8 mouse cellular contexts compared by ENCODE assay signal in genomic region chr16:32516006-32516962, GRCm38 (mm10). TPM values are rescaled to one million over a fixed set of nuclear protein-coding genes. Genes with fewer than 3 reads are reported as not detected.
A peak's percentile ranks its signal among the peaks of the same experiment; 100 is the strongest.
DNase-seq lines count a peak whose midpoint lies in the region; ATAC-seq lines count a peak whose summit lies in the region.

No protein-coding gene starts in this region.

- peak; percentile 34 for DNase-seq in adrenal gland, postnatal 14 days
- no peak for DNase-seq in adrenal gland, adult 18-20 months (ENCODE audit: low spot score in 2 of 2)
- DNase-seq in R1 (ENCODE audit: low read depth, low spot score) = peak; percentile 92
- peak; percentile 90 for DNase-seq in layer of hippocampus, adult 9-11 months
- peak; percentile 75 for DNase-seq in mesoderm, embryonic 11.5 days (ENCODE audit: low read depth, low spot score)
- DNase-seq in splenic B cell, adult 2 months (ENCODE audit: low read depth, low spot score) = peak; percentile 37
- DNase-seq in gastrocnemius, adult 8-10 months (ENCODE audit: low spot score in 2 of 2) = no peak

- no peaks in the 10 kb centered on the region for H3K27me3 ChIP-seq in forebrain, embryonic 13.5 days
- no peaks in the 10 kb centered on the region for H3K27me3 ChIP-seq in splenic B cell, adult 2 months (ENCODE audit: control insufficient read depth, insufficient read depth, low read length, poor library complexity, severe bottlenecking)

- peak overlapping the region; percentile 53 for H3K4me2 ChIP-seq in forebrain, embryonic 13.5 days

- H3K9ac ChIP-seq in forebrain, embryonic 13.5 days = peak overlapping the region; percentile 69

- H3K4me1 ChIP-seq in forebrain, embryonic 13.5 days = peaks cover 17% of the 10 kb centered on the region

- H3K27ac ChIP-seq in forebrain, embryonic 13.5 days = peak overlapping the region; percentile 99

- H3K4me3 ChIP-seq in forebrain, embryonic 13.5 days = peak overlapping the region; percentile 21

- H3K9me3 ChIP-seq in forebrain, embryonic 13.5 days (replicated peaks) = no peaks in the 10 kb centered on the region

- peak; percentile 94 for ATAC-seq in forebrain, embryonic 13.5 days

- no peaks in the 10 kb centered on the region for H3K36me3 ChIP-seq in forebrain, embryonic 13.5 days (ENCODE audit: poor library complexity, severe bottlenecking)
- H3K36me3 ChIP-seq in splenic B cell, adult 2 months (ENCODE audit: control insufficient read depth, insufficient read depth, low read length, poor library complexity, severe bottlenecking) = no peaks in the 10 kb centered on the region

- 6% methylated on average over 21 of the region's 21 CpGs for WGBS in forebrain, embryonic 13.5 days

RNA-seq across cellular contexts. Expression of gene Zdhhc19, which starts 20.2 kb away (rescaled TPM):
- total RNA-seq in adrenal gland, postnatal 14 days (2021) = not detected in 2 replicates
- not detected for total RNA-seq in adrenal gland, adult 18-20 months (2021)
- polyA plus RNA-seq in forebrain, embryonic 13.5 days (2015; fragmentation: Nextera tagmentation; extraction: Ambion mirVana) = not detected in 2 replicates
- total RNA-seq in gastrocnemius, adult 8-10 months (2022) = not detected

RNA-seq across cellular contexts. Expression of gene Slc51a, which starts 28.6 kb away (rescaled TPM):
- not detected in 2 replicates for total RNA-seq in adrenal gland, postnatal 14 days (2021)
- not detected for total RNA-seq in adrenal gland, adult 18-20 months (2021)
- polyA plus RNA-seq in forebrain, embryonic 13.5 days (2015; fragmentation: Nextera tagmentation; extraction: Ambion mirVana) = 0.25 and 0.49 TPM in 2 replicates
- not detected for total RNA-seq in gastrocnemius, adult 8-10 months (2022)

Comparison
In these comparisons a context has a peak if more than half of its experiments do, and no peak if none do; other contexts are left out.
1. DNase-seq: peak in adrenal gland, postnatal 14 days (single experiment), R1 (single experiment), layer of hippocampus, adult 9-11 months (single experiment), mesoderm, embryonic 11.5 days (single experiment) and splenic B cell, adult 2 months (single experiment); none in adrenal gland, adult 18-20 months (0 of 2) and gastrocnemius, adult 8-10 months (0 of 2).